Mouse (Mus musculus): ENCODE results near the gene Prkaca. TPM values are rescaled to one million over a fixed set of nuclear protein-coding genes. Genes with fewer than 3 reads are reported as not detected.
A peak's percentile ranks its signal among the peaks of the same experiment; 100 is the strongest.

Prkaca gene
- polyA plus RNA-seq, 1 experiment: 181 TPM

DNA sequence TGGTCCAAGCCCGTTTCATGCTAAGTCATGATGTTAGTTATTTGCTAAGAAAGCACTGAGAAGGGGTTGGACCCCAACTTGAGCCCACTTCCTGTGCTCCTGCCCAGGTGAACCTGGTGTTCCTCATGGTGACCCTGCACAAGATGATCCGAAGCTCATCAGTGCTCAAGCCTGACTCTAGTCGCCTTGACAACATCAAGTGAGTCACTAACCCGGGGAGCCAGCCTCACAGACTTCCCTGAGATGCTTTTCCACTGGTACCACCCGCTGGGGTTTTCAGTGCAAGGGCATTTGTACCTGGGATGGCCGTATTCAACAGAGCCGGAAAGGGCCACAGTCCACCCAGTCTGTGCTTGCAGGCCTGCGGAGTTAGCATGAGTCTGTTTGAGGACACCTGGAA, 37.4 kb upstream of the Prkaca start:
- Histone ChIP-seq H3K36me3 (ENCODE audit: control insufficient read depth, insufficient read depth) (peaks cover 2% of the 10 kb centered on the region), H3ac (ENCODE audit: control insufficient read depth, insufficient read length) (no peak overlapping the region), H3K27me3 (ENCODE audit: control insufficient read depth, insufficient read depth, insufficient read length) (no peaks in the 10 kb centered on the region), H3K4me3 (no peak overlapping the region), H3K79me2 (ENCODE audit: control insufficient read depth, insufficient read depth) (no peaks in the 10 kb centered on the region), H3K4me2 (ENCODE audit: low read depth) (no peak overlapping the region)
- no peak for TF ChIP-seq SRF (IDR thresholded peaks at IDR 0.05; ENCODE audit: control insufficient read depth, insufficient read length, low read depth)
- TF ChIP-seq POLR2AphosphoS2 (IDR thresholded peaks at IDR 0.05; ENCODE audit: insufficient read length, low read depth): no peak
- no peak for TF ChIP-seq TCF3 (IDR thresholded peaks at IDR 0.05; ENCODE audit: insufficient read length, low read depth)
- no peak for TF ChIP-seq CEBPB (IDR thresholded peaks at IDR 0.05; ENCODE audit: insufficient read depth, poor library complexity, severe bottlenecking)
- no peak for TF ChIP-seq MYOG (IDR thresholded peaks at IDR 0.05; ENCODE audit: control insufficient read depth in 1 of 3, insufficient read depth in 1 of 3, insufficient read length in 2 of 3, low read depth in 2 of 3)
- TF ChIP-seq USF1 (IDR thresholded peaks at IDR 0.05; ENCODE audit: low read depth): no peak
- no peak for TF ChIP-seq REST (IDR thresholded peaks at IDR 0.05; ENCODE audit: insufficient read depth, insufficient read length)
- no peak for TF ChIP-seq TCF12 (IDR thresholded peaks at IDR 0.05; ENCODE audit: insufficient read depth, poor library complexity, severe bottlenecking)

DNA sequence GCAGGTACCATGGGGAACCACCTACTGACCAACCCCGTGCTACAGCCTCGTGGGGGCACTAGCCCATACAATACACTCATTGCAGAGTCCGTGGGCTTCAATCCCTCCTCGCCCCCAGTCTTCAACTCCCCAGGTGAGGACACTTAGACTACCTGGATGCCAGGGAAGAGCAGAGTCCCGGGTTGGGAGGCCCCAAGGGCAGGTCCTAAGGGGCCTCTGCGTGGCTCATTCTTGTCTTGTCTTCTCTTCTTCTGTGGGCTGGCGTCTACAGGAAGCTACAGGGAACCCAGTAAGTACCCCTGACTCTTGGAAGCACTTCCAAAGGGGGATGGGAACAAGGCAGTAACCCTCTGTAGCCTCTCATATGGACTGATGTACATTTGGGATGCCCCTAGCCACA, 35.1 kb upstream of the Prkaca start:
- Histone ChIP-seq H3K4me2 (ENCODE audit: low read depth) (no peak overlapping the region), H3K36me3 (ENCODE audit: control insufficient read depth, insufficient read depth) (no peaks in the 10 kb centered on the region), H3ac (ENCODE audit: control insufficient read depth, insufficient read length) (no peak overlapping the region), H3K27me3 (ENCODE audit: control insufficient read depth, insufficient read depth, insufficient read length) (no peaks in the 10 kb centered on the region), H3K4me3 (no peak overlapping the region), H3K79me2 (ENCODE audit: control insufficient read depth, insufficient read depth) (no peaks in the 10 kb centered on the region)
- TF ChIP-seq TCF12 (IDR thresholded peaks at IDR 0.05; ENCODE audit: insufficient read depth, poor library complexity, severe bottlenecking): no peak
- TF ChIP-seq USF1 (IDR thresholded peaks at IDR 0.05; ENCODE audit: low read depth): no peak
- no peak for TF ChIP-seq TCF3 (IDR thresholded peaks at IDR 0.05; ENCODE audit: insufficient read length, low read depth)
- TF ChIP-seq MYOG (IDR thresholded peaks at IDR 0.05; ENCODE audit: control insufficient read depth in 1 of 3, insufficient read depth in 1 of 3, insufficient read length in 2 of 3, low read depth in 2 of 3): no peak
- no peak for TF ChIP-seq E2F4 (IDR thresholded peaks at IDR 0.05; ENCODE audit: insufficient read depth)
- no peak for TF ChIP-seq SRF (IDR thresholded peaks at IDR 0.05; ENCODE audit: control insufficient read depth, insufficient read length, low read depth)
- no peak for TF ChIP-seq CEBPB (IDR thresholded peaks at IDR 0.05; ENCODE audit: insufficient read depth, poor library complexity, severe bottlenecking)
- no peak for TF ChIP-seq POLR2AphosphoS2 (IDR thresholded peaks at IDR 0.05; ENCODE audit: insufficient read length, low read depth)
- TF ChIP-seq POLR2A (IDR thresholded peaks at IDR 0.05; ENCODE audit: insufficient read length, low read depth): no peak
- no peak for TF ChIP-seq MYOD1 (IDR thresholded peaks at IDR 0.05; ENCODE audit: control insufficient read depth in 1 of 3, insufficient read length in 2 of 3, low read depth in 2 of 3)
- no peak for TF ChIP-seq REST (IDR thresholded peaks at IDR 0.05; ENCODE audit: insufficient read depth, insufficient read length)
- no peak for TF ChIP-seq MAX (IDR thresholded peaks at IDR 0.05; ENCODE audit: low read depth)

DNA sequence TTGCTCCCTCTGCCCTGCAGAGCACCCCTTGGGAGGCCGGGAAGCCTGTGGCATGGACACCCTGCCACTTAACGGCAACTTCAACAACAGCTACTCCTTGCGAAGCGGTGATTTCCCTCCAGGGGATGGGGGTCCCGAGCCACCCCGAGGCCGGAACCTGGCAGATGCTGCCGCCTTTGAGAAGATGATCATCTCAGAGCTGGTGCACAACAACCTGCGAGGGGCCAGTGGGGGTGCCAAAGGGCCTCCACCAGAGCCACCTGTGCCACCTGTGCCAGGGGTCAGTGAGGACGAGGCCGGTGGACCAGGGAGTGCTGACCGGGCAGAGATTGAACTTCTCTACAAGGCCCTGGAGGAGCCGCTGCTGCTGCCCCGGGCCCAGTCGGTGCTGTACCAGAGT, 34.5 kb upstream of the Prkaca start:
- TF ChIP-seq MYOD1 (IDR thresholded peaks at IDR 0.05; ENCODE audit: control insufficient read depth in 1 of 3, insufficient read length in 2 of 3, low read depth in 2 of 3) (no peak), POLR2A (IDR thresholded peaks at IDR 0.05; ENCODE audit: insufficient read length, low read depth) (no peak), SRF (IDR thresholded peaks at IDR 0.05; ENCODE audit: control insufficient read depth, insufficient read length, low read depth) (no peak), REST (IDR thresholded peaks at IDR 0.05; ENCODE audit: insufficient read depth, insufficient read length) (no peak), TCF3 (IDR thresholded peaks at IDR 0.05; ENCODE audit: insufficient read length, low read depth) (no peak), POLR2AphosphoS2 (IDR thresholded peaks at IDR 0.05; ENCODE audit: insufficient read length, low read depth) (no peak)

DNA sequence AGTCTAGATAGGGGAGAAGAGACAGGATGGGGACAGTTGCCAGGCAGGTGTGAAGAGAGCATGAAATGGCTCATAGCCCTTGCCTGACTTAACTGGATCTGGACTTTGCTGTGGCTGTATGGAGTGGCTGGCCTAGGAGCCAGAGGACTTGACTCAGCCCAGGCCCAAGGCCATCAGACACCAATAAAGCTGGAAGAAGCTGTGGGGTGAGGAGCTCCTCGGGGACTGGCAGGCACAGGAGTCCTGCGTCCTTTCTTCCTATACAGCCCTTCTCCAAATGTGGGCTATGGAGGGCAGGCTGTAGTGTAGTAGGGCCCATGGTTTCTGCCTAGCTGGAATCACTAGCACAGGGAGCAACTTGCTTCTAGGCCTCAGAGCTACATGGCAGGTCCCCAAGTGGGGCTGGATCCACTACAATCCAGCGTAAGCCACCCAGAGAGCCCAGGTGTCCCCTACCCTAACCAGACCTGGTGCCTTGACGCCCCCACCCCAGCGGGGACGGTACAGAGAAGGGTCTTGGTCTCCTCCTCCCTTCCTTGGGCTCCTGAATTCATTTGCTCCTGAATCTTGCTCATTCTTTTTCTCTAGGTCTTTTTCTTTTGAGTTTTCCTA, 31.6 kb upstream of the Prkaca start:
- no peaks in the 10 kb centered on the region for H3K27me3 ChIP-seq (ENCODE audit: control insufficient read depth, insufficient read depth, insufficient read length)
- no peak overlapping the region for H3ac ChIP-seq (ENCODE audit: control insufficient read depth, insufficient read length)
- TF ChIP-seq MAX (IDR thresholded peaks at IDR 0.05; ENCODE audit: low read depth) (no peak), SRF (IDR thresholded peaks at IDR 0.05; ENCODE audit: control insufficient read depth, insufficient read length, low read depth) (no peak), POLR2A (IDR thresholded peaks at IDR 0.05; ENCODE audit: insufficient read length, low read depth) (no peak), POLR2AphosphoS2 (IDR thresholded peaks at IDR 0.05; ENCODE audit: insufficient read length, low read depth) (peak; percentile 29), TCF3 (IDR thresholded peaks at IDR 0.05; ENCODE audit: insufficient read length, low read depth) (no peak), MYOG (IDR thresholded peaks at IDR 0.05; ENCODE audit: control insufficient read depth in 1 of 3, insufficient read depth in 1 of 3, insufficient read length in 2 of 3, low read depth in 2 of 3) (no peak)

More for the DNA sequence above, 34.5 kb upstream of the Prkaca start:
- Histone ChIP-seq H3K4me3 (no peak overlapping the region), H3K27me3 (ENCODE audit: control insufficient read depth, insufficient read depth, insufficient read length) (no peaks in the 10 kb centered on the region), H3K36me3 (ENCODE audit: control insufficient read depth, insufficient read depth) (no peaks in the 10 kb centered on the region), H3K79me2 (ENCODE audit: control insufficient read depth, insufficient read depth) (no peaks in the 10 kb centered on the region), H3ac (ENCODE audit: control insufficient read depth, insufficient read length) (no peak overlapping the region), H3K4me2 (ENCODE audit: low read depth) (no peak overlapping the region)

GRCm38 (mm10) chr8:83942446-83942845, 30.3 kb upstream of the Prkaca start:
- Histone ChIP-seq H3K79me2 (ENCODE audit: control insufficient read depth, insufficient read depth) (no peaks in the 10 kb centered on the region), H3K4me2 (ENCODE audit: low read depth) (no peak overlapping the region), H3K27me3 (ENCODE audit: control insufficient read depth, insufficient read depth, insufficient read length) (no peaks in the 10 kb centered on the region), H3ac (ENCODE audit: control insufficient read depth, insufficient read length) (no peak overlapping the region), H3K36me3 (ENCODE audit: control insufficient read depth, insufficient read depth) (no peaks in the 10 kb centered on the region), H3K4me3 (no peak overlapping the region)
- TF ChIP-seq MAX (IDR thresholded peaks at IDR 0.05; ENCODE audit: low read depth) (no peak), MYOD1 (IDR thresholded peaks at IDR 0.05; ENCODE audit: control insufficient read depth in 1 of 3, insufficient read length in 2 of 3, low read depth in 2 of 3) (no peak), MYOG (IDR thresholded peaks at IDR 0.05; ENCODE audit: control insufficient read depth in 1 of 3, insufficient read depth in 1 of 3, insufficient read length in 2 of 3, low read depth in 2 of 3) (no peak), REST (IDR thresholded peaks at IDR 0.05; ENCODE audit: insufficient read depth, insufficient read length) (no peak), TCF12 (IDR thresholded peaks at IDR 0.05; ENCODE audit: insufficient read depth, poor library complexity, severe bottlenecking) (no peak), CEBPB (IDR thresholded peaks at IDR 0.05; ENCODE audit: insufficient read depth, poor library complexity, severe bottlenecking) (no peak), E2F4 (IDR thresholded peaks at IDR 0.05; ENCODE audit: insufficient read depth) (no peak), TCF3 (IDR thresholded peaks at IDR 0.05; ENCODE audit: insufficient read length, low read depth) (no peak), USF1 (IDR thresholded peaks at IDR 0.05; ENCODE audit: low read depth) (no peak), POLR2A (IDR thresholded peaks at IDR 0.05; ENCODE audit: insufficient read length, low read depth) (no peak), SRF (IDR thresholded peaks at IDR 0.05; ENCODE audit: control insufficient read depth, insufficient read length, low read depth) (no peak), POLR2AphosphoS2 (IDR thresholded peaks at IDR 0.05; ENCODE audit: insufficient read length, low read depth) (no peak)

More for the DNA sequence above, 31.6 kb upstream of the Prkaca start:
- no peak overlapping the region for H3K4me3 ChIP-seq
- H3K79me2 ChIP-seq (ENCODE audit: control insufficient read depth, insufficient read depth): no peaks in the 10 kb centered on the region
- no peak overlapping the region for H3K4me2 ChIP-seq (ENCODE audit: low read depth)
- H3K36me3 ChIP-seq (ENCODE audit: control insufficient read depth, insufficient read depth): no peaks in the 10 kb centered on the region

Data from myocyte (in vitro differentiated cells).